Mouse (Mus musculus) frontal cortex, postnatal 14 days (tissue): ENCODE measurements around the gene Abtb2.

ENCODE experiments used
- DNase-seq, 2 experiments: peaks; one replicate each; pipeline ENCODE4 v3.0.0; 2022; ENCODE audit warnings: low spot score in 2 of 2

Abtb2 gene

DNA sequence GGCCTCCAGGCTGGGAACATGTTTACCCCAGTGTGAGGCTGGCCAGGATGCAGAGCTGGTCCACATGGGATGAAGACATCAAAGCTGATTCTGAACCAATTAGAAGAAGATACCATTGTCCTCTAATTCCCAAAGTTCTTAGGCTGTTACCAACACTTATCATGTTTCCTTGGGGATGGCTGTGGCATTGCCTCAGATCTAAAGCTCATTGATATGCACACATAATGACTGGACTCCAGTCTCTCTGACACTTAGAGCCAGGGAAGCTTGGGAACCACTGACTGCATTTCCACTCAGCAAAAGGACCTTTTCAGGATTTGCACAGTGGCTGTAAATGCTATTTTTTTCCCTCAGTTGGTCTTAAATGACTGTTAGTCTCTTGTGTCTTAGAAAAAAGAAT is 52.3 kb downstream of the Abtb2 start:
- DNase-seq: no peak

DNA sequence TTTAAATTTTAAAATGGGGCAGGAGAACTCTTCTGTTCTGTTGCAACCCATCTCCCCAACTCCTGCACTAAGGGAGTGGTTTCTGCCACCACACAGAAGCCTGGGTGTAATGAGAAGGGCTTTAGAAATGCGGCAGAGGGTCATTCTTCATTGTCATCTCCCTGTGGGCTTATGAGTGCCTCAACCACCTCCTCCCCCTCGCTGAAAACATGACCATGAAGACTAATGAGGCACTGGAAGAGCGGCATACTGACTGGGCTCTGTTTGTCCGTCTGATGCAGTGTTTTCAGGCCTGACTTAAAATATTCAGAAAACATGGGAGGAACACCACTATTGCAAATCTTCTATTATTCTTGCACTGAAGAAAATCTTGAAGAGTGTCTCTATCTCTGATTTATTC is 56.8 kb downstream of the Abtb2 start:
- no peak for DNase-seq

DNA sequence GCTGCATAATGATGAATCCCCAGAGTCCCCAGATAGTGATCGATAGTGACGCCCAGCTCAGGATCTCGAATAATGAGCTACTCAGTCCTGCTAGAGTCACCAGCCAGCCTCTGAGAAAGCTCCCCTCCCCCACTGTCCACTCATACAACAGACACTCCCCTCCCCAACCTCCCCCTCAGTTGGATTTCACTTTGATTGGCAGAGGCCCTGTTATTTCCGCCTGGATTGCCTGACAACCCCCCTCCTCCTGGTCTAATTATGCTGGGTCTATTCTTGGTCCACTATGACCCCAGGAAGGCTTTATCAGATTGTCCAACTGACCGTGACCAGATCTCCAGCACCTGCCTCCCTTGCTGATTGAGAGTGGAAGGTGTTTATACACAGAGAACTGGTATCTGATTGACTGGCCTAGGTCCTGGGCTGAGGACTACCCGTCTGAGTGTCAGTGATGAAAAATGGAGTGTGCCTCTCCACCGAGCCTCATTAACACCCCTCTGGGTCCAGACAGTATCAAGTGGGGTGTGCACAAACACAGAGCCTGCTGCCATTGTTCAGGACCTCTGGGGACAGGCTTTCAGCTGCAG is 59.3 kb downstream of the Abtb2 start:
- DNase-seq: no peak

DNA sequence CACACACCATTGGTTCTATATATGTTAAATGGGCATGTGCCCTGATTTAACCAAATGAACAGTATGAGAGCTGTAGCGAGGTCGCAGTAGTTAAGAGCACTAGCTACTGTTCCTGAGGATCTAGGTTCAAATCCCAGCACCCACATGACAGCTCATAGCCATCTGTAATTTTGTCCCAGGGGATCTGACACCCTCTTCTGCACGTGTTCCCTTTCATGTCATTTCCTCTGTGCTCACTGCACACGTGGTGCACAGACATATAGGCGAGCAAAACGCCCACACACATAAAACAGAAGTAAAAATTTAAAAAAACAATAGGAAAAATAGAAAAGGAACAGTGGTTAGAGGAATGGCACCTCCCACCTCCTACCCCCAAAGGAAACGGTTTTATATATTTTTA is 61.0 kb downstream of the Abtb2 start:
- no peak for DNase-seq

DNA sequence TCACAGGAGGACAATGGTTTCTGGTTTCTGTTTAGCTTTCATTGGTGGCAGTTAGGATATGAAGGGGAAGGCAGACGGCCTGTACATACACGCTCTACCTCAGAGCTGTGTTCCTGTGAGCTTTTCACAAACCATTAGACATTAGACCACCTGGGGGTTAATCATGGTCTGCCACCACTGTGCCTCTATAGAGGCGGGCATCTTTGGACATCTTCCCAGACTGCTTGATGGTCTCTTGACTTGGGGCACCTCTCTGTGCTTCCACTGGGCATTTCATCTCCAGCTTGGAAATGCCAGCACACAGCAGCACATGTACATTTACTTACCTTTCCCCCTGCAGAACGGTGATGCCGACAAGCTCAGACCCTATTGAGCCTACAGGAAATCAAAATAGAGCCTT is 63.8 kb downstream of the Abtb2 start:
- no peak for DNase-seq

DNA sequence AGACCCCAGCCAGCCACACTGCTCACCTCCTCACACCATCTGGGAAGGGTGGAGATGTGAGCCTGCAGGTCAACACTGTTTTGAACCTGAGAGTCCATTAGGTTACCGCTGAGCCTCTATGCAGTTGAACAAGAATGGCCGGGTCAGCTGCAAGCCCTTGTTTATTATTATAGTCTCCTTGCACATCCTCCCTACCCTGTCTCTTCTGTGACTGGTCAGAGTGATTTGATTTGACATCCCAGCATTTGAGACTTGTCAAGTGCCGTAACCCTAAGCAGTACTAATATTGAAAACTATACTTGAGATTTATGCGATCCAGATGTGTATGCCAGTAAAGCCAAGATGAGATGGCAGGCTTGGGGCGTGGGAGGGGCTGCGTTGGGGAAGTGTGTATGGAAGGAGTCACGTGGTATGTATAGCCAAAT is 65.2 kb downstream of the Abtb2 start:
- DNase-seq: no peak

DNA sequence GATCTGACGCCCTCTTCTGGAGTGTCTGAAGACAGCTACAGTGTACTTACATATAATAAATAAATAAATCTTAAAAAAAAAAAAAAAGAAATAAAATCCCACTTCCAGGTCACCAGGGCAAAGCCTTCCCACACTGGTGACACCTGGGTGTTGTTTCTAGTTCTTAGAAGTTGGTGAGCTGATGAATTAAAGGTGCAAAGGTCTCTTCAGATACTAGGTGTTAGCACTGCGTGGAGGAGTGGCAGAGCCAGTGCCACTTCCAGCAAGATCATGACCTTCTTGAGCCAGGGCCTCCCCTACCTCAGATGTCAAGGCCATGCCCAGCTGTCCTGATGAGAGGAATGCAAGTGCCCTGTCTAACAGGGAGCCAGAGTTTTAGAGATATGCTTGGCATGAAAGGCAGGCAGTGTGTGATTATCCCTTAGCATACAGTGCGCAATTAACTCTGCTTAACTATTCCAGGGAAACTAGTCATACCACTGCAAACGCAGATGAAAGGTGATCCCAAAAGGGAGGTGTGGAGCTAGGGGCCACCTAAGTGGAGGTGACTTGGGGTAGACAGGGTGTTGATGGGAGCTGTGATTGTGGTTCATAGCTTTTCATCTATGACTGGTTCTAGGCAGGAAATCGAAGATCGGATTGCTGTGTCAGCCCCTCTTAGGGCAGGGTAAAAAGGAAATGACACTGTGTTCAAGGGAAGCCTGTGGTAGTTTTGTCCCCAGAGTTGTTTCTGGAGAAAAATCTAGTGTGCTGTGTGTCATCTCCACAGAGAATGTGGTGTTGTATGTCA is 66.2 kb downstream of the Abtb2 start:
- DNase-seq: no peak

DNA sequence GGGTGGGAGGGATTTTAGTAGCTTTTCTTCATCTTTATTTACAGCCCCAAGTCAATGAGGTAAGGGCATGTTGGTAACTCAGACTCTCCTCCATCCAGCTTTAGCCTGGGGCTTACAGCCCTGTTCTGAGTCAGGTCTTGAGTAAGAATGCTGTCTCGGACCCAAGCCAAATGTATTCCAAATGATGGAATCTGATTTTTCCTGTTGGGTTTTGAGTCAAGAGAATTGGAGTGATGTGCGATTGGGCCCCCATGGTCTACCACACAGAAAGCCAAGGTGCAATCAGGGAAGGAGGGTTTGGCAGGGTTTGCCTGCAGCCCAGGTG is 66.8 kb downstream of the Abtb2 start:
- no peak for DNase-seq

DNA sequence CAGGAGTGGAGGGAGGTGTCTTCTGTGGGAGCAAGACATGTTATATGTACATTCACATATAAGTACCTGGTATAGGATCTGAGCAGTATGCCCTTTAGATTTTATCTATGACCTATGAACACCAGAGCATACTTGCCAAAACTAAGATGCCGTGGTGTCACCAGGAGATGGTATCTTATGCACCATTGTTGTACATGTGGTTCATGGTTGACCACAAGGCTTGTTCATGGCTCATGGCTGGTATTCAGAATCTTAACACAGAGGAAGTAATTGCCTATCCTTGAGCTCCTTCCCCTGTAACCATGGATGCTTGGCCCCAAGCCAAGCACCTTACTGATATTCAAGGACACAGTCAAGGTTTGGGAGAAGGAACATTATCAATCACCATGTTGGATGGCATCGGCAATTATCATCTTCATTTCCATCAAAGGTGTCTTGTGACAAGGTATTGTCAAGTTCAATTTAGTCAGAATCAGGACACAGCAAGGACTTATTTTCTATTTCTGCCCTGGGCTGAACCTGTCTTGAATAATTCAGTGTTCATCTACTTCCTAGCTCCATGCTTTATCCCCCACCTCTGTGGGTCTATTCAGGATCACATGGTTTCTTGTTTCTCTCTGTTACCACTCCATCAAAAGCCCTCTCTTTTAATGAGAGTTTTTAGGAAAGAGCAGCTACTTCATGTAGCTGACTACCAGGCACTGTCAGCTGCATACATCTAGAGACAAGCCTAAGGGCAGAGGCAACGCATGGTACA is 69.8 kb downstream of the Abtb2 start:
- no peak for DNase-seq

DNA sequence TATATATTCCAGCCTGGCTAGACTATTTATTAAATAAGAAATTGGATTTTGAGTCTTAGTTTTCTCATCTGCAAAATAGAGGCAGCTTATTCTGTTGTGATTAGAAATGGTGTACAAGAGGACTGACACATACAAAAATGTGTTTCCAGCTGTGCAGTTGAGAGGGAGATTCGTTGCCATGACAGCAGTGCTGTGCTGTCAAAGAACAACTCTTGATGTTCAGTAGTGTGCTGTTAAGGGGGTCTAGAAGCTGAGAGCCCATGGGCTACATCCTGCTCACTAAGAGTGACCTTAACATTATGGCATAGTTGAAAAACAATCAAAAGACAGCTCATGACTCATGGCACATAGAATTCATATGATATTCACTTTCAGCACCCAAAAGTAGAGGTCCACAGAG is 71.3 kb downstream of the Abtb2 start:
- no peak for DNase-seq

DNA sequence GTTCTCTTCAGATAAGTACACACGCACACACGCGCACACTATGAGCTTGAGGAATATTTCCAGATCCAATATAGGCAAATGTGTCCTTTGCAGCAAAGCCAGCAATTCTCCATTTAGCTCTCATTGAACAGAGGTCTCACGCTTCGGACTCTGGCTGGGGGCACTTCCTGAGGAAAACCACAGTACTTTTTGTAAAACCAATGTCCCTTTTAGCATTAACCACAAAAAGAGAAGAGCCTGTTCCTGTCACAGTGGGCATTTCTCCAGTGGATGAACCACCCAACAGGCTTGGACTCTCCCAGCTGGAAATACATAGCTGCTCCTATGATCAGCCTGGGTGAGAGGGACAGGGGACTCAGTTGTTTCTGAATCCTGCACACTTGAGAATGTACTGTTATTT is 71.8 kb downstream of the Abtb2 start:
- DNase-seq: no peak

DNA sequence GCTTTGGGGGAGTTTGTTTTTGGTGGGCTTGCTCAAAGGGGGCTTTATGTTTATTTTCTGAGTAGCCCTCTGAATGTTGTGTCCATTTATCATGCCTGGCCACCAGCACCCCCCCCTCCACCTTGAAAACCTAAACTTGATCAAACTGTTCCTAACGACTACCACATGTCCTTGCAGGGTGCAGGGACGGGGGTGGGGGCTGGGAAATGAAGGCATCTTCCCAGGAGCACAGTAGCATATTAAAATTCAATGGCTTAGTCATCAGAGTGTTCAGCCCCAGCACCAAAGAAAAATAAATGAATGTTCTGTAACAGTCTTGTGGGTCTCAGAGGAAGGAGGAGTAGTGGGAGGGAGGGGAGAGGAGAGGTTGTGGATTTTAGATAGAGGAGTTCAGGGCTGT is 73.6 kb downstream of the Abtb2 start:
- DNase-seq: no peak

DNA sequence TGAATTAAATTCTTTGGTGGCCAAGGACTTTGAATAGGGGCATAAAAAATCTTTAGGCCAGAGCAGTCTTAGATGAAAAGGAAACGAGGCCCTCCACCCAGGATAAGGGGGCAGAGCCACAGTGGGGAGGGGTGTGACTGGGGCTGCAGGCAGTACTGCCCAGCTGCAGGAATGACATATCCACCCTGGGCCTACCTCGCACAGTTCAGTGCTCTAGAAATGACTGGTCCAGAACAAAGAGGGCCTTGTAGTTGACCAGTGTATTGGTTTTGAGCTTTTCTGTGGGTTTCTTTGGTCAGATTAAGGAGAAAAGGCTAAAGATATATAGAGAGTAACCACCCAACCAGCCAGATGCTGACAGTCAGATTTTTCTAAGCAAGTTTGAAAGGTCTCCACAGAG is 74.8 kb downstream of the Abtb2 start:
- no peak for DNase-seq

DNA sequence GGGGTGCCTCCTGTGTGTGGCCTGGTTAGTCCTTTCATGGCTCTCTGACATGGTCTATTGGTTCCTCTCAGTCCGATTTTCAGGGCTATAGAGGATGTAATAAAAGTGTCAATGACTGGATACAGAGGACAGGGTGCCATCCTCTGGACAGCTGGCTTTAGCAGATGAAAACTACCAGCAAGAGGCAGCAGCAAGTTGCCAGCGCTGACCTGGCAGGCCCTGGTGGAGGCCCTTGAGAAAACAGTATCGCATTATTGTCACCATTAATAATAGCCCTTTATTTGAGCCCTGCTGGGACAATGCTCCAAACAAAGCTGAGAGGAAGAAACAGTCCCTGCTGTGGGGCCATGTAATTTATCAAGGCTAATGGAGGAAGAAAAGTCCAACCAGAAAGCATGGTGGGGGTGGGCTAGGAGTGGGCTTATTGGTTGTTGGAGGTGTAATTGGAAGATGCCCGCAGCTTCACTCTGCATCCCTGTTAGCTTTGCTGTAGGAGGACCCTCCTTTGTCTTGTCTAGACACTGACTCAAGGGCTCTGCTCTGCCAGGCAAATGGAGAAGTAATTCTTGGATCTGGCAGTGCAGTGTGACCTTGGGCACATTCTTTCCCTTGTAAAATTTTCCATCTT is 77.6 kb downstream of the Abtb2 start:
- no peak for DNase-seq

DNA sequence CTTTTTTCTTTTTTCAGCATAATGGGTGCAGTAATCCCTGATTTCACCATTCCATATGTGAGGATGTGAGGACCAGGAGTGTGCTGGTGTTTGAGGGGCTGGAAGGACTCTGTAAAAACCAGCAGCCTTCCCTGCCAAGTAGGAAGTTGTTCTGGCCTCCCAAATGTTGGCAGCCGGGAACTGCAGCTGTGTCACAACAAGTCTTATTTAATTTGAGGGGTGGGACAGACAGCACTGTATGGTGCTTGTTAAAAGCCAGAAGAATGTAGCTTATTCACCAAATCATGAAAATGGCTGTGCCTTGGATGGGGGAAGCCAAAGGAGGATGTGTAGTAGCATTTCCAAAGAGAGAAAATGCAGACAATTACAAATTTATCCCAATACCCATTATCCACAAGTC is 78.3 kb downstream of the Abtb2 start:
- no peak for DNase-seq

DNA sequence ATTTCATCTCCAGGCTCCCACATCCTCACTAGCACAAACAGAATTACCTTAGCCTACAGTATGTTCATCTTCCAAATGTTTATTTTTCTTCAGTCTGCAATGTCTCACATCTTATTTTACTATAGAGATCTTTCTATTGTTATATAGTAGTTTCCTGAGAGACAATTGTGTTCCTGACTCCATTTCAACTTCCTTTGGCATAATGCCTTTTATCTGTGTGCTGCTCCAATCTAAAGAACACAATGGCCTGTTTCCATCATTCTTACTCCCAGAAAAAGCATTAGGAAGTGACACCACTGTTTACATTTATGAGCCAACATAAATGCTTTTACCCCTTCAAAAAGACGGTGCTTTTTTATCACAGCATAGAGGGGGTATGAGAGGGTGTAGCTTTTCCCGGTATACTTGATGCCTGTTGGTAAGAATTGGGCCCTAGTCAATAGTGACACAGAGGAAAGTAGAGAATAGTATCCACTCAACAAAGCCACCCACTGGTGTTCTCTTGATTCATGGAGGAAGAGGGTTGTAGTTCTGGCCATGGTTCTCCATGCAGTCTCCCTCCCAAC is 84.3 kb downstream of the Abtb2 start:
- DNase-seq: no peak

DNA sequence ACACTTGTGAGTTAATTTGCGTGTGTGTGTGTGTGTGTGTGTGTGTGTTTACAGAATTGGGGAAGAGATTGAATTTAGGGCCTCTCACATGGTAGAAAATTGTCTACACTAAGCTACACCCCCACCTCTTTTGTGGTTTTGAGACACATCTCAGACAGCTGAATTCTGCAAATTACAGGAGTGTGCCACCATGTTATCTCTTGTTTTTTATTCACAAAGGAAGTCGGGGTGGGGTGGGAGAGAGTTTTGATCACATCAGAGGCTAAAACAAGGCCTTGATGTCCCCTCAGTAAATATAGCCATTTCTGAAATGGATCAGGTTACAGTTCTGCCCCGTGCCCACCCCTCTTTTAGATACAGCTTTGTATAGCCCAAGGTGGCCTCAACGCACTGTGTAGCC is 86.0 kb downstream of the Abtb2 start:
- no peak for DNase-seq

DNA sequence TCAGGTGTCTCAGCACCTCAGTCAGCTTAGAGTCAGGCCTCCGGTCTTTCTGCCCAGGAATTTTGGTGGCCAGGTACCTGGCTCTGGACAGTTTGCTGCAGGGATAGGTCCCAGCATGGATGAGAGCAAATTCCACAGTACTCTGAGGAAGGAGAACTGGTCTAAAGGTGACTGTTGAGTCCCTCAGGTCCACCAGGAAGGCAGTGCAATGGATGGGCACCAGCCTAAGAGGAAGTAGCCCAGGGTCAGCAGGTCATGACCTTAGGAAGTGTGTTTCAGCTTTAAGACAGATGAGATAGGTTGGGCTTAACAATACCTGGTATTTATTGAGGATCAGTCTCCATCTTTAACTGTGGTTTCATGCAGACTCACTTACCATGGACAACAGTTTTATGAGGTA is 88.9 kb downstream of the Abtb2 start:
- no peak for DNase-seq

DNA sequence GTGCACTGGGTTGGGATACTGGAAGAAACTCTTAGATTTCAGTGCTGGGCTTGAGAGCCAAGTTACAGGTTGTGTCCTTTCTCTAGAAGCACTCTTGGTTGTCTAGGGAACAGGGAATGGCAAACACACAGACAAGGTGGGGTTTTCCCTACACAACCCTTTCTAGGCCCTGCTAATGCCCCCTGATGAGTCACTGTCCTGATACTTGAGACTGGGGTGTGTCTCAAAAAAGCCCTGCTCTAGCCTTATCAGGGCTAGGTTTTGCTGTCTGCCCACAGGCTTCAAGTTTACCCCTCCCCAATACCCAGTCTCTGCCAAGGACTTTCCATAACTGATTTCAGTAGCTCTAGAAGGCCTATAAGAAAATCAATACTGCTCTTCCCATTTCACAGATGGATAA is 89.9 kb downstream of the Abtb2 start:
- DNase-seq: no peak

DNA sequence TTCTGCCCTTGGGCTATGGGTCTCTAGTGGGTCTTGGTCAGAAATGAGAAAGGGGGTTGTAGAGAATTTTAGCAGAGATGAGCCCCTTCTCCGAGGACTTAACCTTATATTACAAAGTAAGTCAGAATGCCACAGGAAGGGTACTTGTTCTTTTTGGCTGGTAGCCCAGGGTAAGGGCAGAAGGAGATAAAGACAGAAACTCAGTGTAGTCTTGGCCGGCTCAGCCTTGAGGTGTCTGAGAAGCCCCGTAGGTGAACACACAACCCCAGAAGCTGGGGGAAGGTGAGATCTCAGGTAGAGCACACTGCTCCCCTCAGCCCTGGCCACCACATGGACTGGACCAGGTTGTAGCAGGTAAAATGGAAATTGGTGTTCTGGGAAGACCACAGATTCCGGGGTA is 93.1 kb downstream of the Abtb2 start:
- no peak for DNase-seq

DNA sequence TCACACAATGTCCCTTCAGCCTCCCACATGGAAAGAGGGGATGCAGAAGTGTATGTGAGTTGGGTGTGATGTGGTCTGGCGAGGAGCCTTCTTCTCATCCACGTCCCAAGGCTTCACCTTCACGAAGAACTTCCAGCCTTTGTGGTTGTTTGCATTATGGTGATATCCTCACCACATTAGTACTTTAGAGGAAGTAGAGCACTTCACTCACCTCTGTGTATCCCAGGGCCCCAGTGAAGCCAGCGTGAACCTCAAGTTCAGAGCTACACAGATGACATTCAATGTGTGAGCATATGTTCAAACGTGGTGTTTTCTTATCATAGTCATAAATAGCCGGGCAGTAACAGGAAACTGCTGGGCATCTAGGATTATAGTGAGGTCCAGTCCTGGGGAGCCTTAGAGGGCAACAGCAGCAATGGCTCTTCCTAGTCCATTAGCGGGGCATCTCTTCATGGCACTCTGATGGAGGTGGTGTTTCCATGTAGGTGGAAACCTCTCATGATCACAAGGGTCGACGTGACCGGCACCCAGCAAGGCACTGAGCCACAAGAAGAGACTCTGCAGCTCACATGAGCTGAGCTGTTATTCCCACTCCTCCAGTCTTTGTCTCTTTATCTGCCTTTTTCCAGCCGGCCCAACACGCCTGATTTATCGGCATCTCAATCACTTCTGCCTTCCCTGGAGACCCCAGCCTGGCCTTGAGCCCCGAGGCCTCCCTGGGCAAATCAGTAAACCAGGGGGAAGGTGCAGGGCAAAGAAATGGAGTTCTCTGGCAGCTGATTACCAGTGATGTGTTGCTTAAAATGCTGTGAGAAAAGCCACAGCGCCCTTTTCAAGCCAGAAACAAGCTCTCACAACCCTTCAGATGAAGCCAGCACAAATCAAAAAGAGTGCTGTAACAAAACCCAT is 93.8 kb downstream of the Abtb2 start:
- no peak for DNase-seq
